Mouse (Mus musculus) thymus, postnatal 36 days (tissue): ENCODE results near the gene Fes.
A peak's percentile ranks its signal among the peaks of the same experiment; 100 is the strongest.
"Not testable (repeated sequence)": the region's sequence is repeated elsewhere in the genome, so short reads cannot be mapped to it uniquely, and the experiment has no call there.

Source experiments
- DNase-seq, 2 experiments: peaks; one replicate each; pipeline ENCODE4 v3.0.0; 2022; ENCODE audit warnings: mixed read lengths in 2 of 2

Gene Fes

GRCm38 (mm10) chr7:80404101-80404894 lies 16.6 kb upstream of the Fes start:
- no peak for DNase-seq

DNA sequence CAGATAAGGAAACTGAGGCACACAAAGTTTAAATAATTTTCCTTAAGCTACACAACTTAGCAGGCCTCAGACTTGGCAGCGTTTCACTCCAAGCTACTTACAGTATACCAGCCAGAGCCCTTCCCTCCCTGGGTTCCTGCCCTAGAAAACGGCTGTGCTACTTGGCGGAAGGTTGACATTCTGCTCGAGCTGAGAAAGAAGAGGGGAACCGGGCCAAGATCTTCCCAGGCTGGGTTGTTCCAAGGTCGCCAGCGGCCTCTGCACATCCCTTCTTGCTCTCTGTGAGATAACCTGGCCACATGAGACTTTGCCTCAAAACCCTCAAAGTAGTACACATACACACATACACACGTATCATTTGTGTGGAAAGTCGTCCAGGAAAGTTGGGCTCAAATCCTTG lies 15.8 kb upstream of the Fes start:
- DNase-seq: no peak

- peak; percentile 56 to 67 for DNase-seq
These were observed 15.0 kb upstream of the Fes start for GRCm38 (mm10) chr7:80402651-80403321.

DNA sequence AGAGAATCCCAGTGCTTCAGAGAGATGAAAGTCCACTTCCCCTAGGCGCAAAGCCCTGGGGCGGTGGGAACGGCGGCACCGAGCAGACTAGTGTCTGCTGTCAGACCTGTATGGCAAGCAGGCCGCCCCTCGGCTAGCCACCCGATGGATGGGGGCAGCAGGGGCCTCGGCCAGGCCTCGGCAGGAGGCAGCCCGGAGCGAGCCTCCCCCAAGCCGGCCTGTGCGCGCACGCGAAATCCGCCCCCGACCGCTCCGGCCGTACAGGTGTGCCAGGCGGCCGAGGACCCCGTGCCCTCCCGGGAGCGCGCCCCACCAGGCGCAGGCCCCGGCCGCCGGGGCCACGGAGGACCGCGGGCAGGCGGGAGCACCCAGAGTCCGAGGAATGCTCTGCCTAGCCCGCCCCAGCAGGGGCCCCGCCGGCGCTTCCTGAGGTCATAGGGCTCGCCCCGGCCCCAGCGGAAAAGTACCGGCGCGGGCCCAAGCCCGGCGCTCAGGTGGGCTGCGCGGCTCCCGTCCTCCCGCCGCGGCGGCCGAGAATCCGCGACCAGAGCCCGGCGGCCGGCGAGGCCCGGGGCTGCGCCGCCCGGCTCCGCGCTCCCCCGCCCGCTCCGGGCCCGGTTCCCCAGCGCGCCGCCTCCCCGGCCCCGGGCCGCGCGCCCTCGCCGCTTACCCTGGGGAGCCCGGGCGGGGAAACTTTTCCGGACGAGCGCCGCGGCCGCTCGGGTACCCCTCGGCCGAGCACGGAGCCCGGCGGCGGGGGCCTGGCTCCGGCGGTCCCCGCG lies 14.3 kb upstream of the Fes start:
- peak; percentile 46 to 57 for DNase-seq

DNA sequence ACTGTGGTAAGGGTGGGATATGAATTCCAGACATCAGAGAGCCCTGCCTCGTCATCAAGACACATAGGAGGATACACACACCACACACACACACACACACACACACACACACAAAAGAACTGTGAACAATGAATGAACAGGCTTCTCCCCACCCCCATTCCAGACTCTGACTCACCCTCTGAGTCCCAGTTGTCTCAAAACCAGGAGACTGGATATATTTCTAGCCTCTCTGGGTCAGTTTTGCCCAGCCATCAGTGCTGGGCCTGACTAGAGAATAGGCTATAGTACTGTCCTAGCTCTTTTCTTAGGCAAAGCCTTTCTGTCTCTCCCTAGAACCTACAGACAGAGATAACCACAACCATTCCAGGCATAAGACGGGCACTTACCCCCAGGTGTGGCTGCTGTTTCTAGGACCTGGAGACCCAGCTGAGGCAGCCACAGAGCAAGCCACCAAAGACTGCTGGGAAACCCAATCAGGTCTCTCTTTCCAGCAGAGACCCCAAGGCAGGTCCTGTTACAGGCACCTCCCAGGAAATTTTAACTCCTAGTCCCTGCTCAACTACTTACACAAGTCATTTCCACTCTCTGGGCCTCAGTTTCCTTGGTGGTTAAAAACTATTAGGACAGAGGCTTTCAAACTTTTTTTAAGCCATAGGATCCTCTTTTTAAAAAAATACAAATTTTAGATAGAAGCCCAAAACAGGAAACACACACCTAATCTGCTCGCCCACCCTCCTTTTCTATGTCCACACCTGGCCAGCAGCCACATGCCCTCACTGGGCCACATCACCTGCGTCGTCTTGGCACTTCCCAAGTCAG lies 13.5 kb upstream of the Fes start:
- no peak for DNase-seq

DNA sequence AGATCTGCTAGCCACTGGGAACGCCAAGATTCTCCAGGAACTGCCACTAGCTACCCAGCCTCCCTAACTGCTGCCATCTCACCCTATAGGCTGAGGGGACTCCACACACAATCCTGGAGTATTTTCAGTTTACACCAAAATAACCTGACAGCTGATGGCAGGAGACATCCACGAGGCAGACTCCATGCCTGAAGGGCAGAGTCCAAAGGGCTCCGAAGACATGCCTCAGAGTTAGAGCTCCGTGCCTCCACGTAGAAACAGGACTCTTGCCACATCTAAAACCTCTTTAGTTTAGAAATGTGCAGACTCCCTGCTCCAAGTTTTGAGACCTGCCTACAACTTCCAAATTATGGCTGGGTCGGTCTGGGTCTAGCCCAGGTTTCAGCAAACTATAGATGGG lies 12.8 kb upstream of the Fes start:
- DNase-seq: no peak

DNA sequence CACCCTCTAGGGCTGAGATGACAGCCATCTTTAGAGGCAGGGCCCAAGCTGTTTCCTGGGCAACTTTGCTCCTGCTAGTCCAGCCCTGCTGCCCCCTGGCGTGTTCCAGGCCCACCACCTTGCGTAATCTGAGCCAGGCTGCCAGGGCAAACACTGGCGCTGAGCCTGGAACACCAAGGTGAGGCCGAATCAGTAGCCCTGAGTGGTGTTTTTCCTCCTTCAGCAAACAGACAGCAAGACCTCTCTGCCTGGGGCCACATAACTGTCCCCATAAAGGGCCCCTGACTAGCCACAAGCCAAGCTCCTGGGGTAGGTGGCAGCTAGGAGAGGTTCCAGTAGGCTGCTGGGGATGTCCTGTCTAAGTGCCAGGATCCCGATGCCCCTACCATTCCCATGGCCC lies 12.4 kb upstream of the Fes start:
- no peak for DNase-seq

- no peak for DNase-seq
These were observed 11.1 kb upstream of the Fes start for GRCm38 (mm10) chr7:80398654-80399444.

DNA sequence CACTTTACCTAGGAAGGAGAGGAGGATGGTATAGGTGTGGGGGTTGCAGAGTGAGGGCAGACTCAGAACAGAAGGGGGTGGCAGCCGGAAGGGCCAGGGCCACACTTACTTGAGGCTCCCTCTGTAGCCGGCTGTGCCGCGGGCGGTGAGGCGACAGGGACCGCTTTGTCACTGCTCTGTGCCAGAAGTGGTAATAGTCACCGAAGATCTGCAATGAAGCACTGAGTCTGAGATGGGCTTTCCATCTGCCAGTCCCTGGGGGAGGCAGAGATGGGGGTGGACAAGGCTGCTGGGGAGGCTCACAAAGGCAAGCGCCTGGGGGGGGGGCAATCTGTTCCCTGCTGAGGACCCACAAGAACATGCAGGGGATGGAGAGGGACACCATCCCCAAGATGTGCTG lies 10.2 kb upstream of the Fes start:
- no peak for DNase-seq

GRCm38 (mm10) chr7:80396427-80396826 lies 8.7 kb upstream of the Fes start:
- DNase-seq: not testable (repeated sequence)

GRCm38 (mm10) chr7:80394600-80394999 lies 6.9 kb upstream of the Fes start:
- DNase-seq: no peak

GRCm38 (mm10) chr7:80392119-80392518 lies 4.4 kb upstream of the Fes start:
- no peak for DNase-seq

DNA sequence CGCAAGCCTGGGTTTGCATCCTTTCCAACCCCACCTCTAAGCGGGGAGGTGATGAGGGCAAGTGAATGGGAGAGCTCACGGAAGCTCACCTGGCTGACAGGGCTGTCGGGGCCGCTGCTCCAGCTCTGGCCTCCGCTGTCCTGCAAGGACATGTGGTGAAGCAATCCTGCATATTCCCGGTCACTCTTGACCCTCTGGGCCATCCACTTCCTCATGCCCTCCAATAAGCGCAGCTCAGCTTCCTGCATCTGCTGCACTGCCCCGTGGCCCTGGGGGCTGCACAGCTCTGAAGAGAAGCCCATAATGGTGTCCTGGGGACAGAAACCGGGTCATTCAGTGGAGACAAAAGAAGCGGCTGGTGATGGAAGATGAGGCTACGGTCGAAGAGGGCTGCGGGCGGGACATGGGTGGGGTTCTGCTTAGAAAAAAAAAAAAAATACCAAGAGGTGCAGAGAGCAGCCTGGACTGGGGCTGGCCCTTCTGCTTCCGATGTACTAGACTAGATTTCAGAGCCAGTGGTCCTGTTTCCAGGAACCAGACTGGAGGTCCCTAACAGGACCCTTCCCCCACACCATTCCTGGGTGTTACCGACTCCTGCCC lies 613 bp downstream of the Fes start:
- no peak for DNase-seq

GRCm38 (mm10) chr7:80386235-80386930 lies 1.4 kb downstream of the Fes start:
- peak; percentile 82 to 85 for DNase-seq

DNA sequence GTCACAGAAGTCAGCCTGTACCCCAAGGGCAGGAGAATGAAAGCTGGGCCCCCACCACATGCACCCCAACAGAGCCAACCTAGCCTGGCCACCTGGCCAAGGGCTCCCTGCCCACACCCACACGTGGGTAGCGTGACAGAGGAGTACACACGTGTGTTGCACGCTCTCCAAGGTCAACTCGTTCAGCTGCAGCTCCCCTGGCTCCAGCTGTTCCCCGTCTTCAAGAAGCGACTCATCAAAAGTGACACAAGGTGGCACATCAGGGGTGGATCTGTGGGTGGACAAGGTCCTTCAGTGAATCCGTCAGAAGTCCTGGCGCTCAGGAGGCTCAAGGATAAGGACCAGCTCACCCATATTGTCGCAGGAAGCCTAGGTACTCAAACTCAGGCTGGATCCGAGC lies 4.8 kb downstream of the Fes start:
- no peak for DNase-seq

GRCm38 (mm10) chr7:80379531-80379930 lies 8.2 kb downstream of the Fes start:
- peak; percentile 53 to 58 for DNase-seq

- DNase-seq: peak; percentile 61 to 70
These were observed 10.3 kb downstream of the Fes start for GRCm38 (mm10) chr7:80377471-80377870.

DNA sequence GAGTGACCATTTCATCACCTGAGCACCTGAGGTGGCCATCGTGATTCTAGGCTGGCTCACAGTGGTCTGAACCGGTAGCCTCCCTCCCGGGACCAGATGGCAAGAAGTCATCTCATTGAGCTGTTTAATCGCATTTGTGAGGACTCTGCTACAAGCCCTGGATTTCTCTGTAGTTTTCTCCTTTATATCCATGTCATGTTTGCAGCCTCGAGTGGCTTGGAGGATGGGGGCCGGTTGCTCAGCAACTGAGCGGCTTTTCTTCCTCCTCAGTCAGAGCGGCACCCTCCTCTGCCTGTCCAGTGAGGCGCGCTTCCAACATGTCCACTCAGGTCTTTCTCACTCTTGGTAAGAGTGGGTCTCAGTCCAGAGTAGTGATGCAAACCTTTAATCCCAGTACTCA lies 11.6 kb downstream of the Fes start:
- no peak for DNase-seq

DNA sequence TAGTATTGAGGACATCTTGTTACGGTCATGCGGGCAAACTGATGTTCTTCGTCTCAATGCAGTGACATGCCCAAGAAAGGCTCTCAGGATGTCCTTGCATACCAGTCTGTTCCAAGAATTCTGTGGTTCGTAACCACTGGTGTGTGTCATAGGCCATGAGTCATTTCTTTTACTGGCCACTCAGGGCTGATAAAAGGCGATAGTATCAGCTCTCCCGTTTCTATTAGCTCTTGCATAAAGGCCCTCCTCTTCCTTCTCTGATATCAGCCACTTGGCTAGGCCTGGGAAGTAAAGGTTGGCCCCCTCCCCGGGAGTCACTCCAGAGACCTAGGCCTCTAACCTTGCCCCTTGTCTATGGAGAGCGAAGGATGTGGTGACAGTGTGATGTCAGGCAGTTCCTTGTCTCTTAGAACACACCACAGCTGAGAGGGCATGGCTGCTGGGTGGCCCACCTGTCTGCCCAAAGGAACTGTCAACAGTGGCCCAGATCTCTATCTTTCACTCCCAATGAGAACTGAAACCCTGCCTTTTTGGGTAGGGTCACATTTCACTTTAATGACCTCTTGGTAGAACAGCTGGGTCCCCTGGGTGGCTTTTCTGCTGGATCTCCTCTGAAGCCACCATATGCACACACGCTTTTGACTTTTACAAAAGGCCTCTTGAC lies 12.2 kb downstream of the Fes start:
- no peak for DNase-seq

DNA sequence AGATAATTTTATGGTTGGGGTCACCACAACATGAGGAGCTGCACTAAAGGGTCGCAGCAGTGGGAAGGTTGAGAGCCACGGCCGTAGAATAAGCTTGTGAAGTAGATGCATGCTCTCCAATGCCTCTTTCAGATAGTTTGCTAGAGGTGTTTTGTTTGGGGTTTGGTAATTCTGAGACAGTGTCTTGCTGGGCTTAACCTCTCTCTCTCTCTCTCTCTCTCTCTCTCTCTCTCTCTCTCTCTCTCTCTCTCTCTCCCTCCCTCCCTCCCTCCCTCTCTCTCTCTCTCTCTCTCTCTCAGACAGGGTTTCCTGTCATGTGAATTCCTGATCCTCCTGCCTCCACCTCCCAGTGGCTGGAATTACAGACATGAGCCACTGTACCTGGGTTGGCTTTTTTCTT lies 13.0 kb downstream of the Fes start:
- no peak for DNase-seq
